Mouse (Mus musculus) lung, embryonic 15.5 days (tissue): ENCODE measurements around the gene H1foo. TPM values are rescaled to one million over a fixed set of nuclear protein-coding genes. Genes with fewer than 3 reads are reported as not detected.

Experiments used
- ATAC-seq: fragments of 200-750 bp; cut with Nextera tagmentation; 2 replicates; pipeline ENCODE4 v1.8.0; 2017; ENCODE audit warnings: moderate number of reproducible peaks, borderline replicate concordance; ENCODE audit not compliant: low FRiP score, low TSS enrichment; ENCODE audit errors: extremely low read depth
- H3K27ac ChIP-seq: fragments of 300-500 bp; sonication (generic); 2 replicates; pipeline ENCODE4 v1.5.1; 2015; ENCODE audit warnings: moderate library complexity, mild to moderate bottlenecking, inconsistent platforms
- H3K27me3 ChIP-seq: fragments of 300-500 bp; sonication (generic); 2 replicates; pipeline ENCODE4 v1.6.1; 2015; ENCODE audit warnings: inconsistent platforms
- H3K36me3 ChIP-seq: fragments of 300-500 bp; sonication (generic); 2 replicates; pipeline ENCODE4 v1.6.1; 2015; ENCODE audit warnings: inconsistent platforms
- H3K4me1 ChIP-seq: fragments of 300-500 bp; sonication (generic); 2 replicates; pipeline ENCODE4 v1.6.1; 2015; ENCODE audit warnings: inconsistent platforms
- H3K4me2 ChIP-seq: fragments of 300-500 bp; sonication (generic); 2 replicates; pipeline ENCODE4 v1.6.1; 2015; ENCODE audit warnings: inconsistent platforms, mild to moderate bottlenecking, moderate library complexity
- H3K4me3 ChIP-seq: fragments of 300-500 bp; sonication (generic); 2 replicates; pipeline ENCODE4 v1.5.1; 2015; ENCODE audit warnings: mild to moderate bottlenecking, inconsistent platforms
- H3K9ac ChIP-seq: fragments of 300-500 bp; sonication (generic); 2 replicates; pipeline ENCODE4 v1.6.1; 2015; ENCODE audit warnings: inconsistent platforms
- H3K9me3 ChIP-seq: fragments of 300-500 bp; sonication (generic); 2 replicates; pipeline ENCODE4 v1.6.1; 2016; ENCODE audit warnings: inconsistent platforms
- WGBS: fragments of 180-500 bp; shearing (Covaris S2); methylation state at CpG from one replicate; pipeline ENCODE4 v1.1.7; 2015; 5-methylcytosine and 5-hydroxymethylcytosine counted together
- polyA plus RNA-seq: library from polyadenylated mRNA; unstranded; fragments of >200 nt; fragmentation: Nextera tagmentation; extraction: Ambion mirVana; gene quantifications from 2 replicates; pipeline ENCODE4 v1.2.1, GENCODE M21; 2015

H1foo gene
- polyA plus RNA-seq, 1 experiment from 2014 or later = not detected

- no peak overlapping the region; the same call in 1 of the 2 replicates for H3K4me2 ChIP-seq
- H3K9ac ChIP-seq = no peak overlapping the region
- H3K27ac ChIP-seq = peak overlapping the region; percentile 95
- peaks cover 48% of the 10 kb centered on the region for H3K4me1 ChIP-seq
- ATAC-seq = no peak
- H3K27me3 ChIP-seq = peaks cover 16% of the 10 kb centered on the region
- no peaks in the 10 kb centered on the region for H3K36me3 ChIP-seq
- no peaks in the 10 kb centered on the region for H3K9me3 ChIP-seq
- WGBS = 20% methylated on average over 3 of the region's 3 CpGs
- no peak overlapping the region for H3K4me3 ChIP-seq
Measured at GRCm38 (mm10) chr6:115997726-115998311, 53.1 kb downstream of the H1foo start.

DNA sequence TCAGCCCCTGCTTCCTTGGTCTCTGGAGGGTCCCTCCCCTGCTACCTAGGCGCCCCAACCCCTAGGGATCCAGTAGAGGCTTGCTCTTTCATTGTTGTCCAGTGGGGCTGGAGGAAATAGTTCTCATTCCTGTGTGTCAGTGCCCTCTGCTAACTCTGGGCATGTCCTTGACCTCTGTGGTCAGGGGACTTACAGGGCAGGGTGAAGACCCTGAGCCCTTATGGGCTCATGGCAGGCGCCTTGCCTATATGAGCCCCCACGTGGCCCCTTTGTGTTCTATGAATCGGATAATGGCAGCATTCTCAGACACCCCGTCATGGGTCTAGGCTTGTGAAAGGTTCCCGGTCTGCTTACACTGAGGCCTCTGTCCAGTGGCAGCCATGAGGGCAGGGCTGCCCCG is 54.0 kb downstream of the H1foo start:
- peaks cover 45% of the 10 kb centered on the region for H3K4me1 ChIP-seq
- H3K36me3 ChIP-seq = no peaks in the 10 kb centered on the region
- no peaks in the 10 kb centered on the region for H3K9me3 ChIP-seq
- no peak overlapping the region; the same call in 1 of the 2 replicates for H3K4me2 ChIP-seq
- peak overlapping the region; percentile 95 for H3K27ac ChIP-seq
- ATAC-seq = no peak
- no peak overlapping the region for H3K9ac ChIP-seq
- no peak overlapping the region for H3K4me3 ChIP-seq
- H3K27me3 ChIP-seq = peaks cover 6% of the 10 kb centered on the region
- WGBS = 78% methylated on average over 7 of the region's 7 CpGs

DNA sequence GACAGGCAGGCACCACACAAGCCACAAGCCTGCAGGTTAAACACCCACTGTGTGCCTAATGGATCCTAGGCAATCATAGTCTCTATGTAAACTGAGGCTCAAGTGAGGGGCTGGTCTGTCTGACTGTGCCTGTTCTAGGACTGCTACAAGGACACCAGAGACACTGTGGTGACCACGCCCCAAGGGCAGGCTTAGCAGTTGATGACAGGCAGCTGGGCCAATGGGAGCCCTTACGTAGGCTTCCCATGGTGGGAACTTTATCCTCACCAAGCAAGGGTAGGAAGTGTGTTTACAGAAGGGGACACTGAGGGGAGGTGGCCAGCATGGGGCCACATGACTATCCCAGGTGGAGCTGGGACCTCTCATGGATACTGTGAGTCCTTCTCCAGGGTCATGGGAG is 54.5 kb downstream of the H1foo start:
- peaks cover 49% of the 10 kb centered on the region for H3K4me1 ChIP-seq
- no peak overlapping the region for H3K4me3 ChIP-seq
- 78% methylated on average over 2 of the region's 2 CpGs for WGBS
- H3K27ac ChIP-seq = no peak overlapping the region
- H3K9me3 ChIP-seq = no peaks in the 10 kb centered on the region
- H3K9ac ChIP-seq = no peak overlapping the region
- H3K36me3 ChIP-seq = no peaks in the 10 kb centered on the region
- no peak overlapping the region for H3K4me2 ChIP-seq
- ATAC-seq = no peak
- peaks cover 2% of the 10 kb centered on the region; the same call in 1 of the 2 replicates for H3K27me3 ChIP-seq

Other genes starting within 250 kb of the H1foo start
- gene Tmem40, start 182.5 kb upstream of the H1foo start, polyA plus RNA-seq = 2.6 and 3.1 TPM in 2 replicates
- gene Cand2, start 170.4 kb upstream of the H1foo start, polyA plus RNA-seq = 32.0 and 32.1 TPM in 2 replicates
- gene Rpl32, start 136.2 kb upstream of the H1foo start, polyA plus RNA-seq = 2,081 and 2,182 TPM in 2 replicates
- gene Efcab12, start 106.5 kb upstream of the H1foo start, polyA plus RNA-seq = 1.1 and 1.2 TPM in 2 replicates
- gene Mbd4, start 91.6 kb upstream of the H1foo start, polyA plus RNA-seq = 21.0 and 22.6 TPM in 2 replicates
- gene Ift122, start 91.5 kb upstream of the H1foo start, polyA plus RNA-seq = 21.9 and 24.6 TPM in 2 replicates
- gene Rho, start 13.2 kb upstream of the H1foo start, polyA plus RNA-seq = 0.20 and 0.35 TPM in 2 replicates
- 49.2 and 53.5 TPM in 2 replicates for gene Plxnd1, start 50.1 kb downstream of the H1foo start, polyA plus RNA-seq
- 11.1 and 13.2 TPM in 2 replicates for gene Tmcc1, start 248.5 kb downstream of the H1foo start, polyA plus RNA-seq